Mouse (Mus musculus) erythroblast, embryonic 14.5 days (primary cell): Measurements from ENCODE around the gene Rhot2.

Experiments used
- GATA1 ChIP-seq: IDR thresholded peaks from 2 replicates; pipeline ENCODE4 v1.6.1; 2012; ENCODE audit warnings: low read length, inconsistent platforms, mixed read lengths
- TAL1 ChIP-seq: IDR thresholded peaks from 3 replicates; pipeline ENCODE4 v1.6.1; 2012; ENCODE audit warnings: low read length, inconsistent platforms, mixed read lengths

- TF ChIP-seq GATA1 (no peak), TAL1 (no peak)
These were observed 38.6 kb upstream of the Rhot2 start for GRCm38 (mm10) chr17:25883268-25883667.
